Mouse (Mus musculus) retina, postnatal 7 days (tissue): Measurements from ENCODE around the gene Rtca.

Experiments
- DNase-seq: peaks from one replicate; pipeline ENCODE4 v3.0.0-alpha.2; 2012; ENCODE audit warnings: low read depth, low spot score

Rtca gene

GRCm38 (mm10) chr3:116476686-116477298, 31.2 kb downstream of the Rtca start:
- DNase-seq, result no peak

- no peak for DNase-seq
Observed at GRCm38 (mm10) chr3:116474602-116475001, 33.4 kb downstream of the Rtca start.

- DNase-seq, result no peak
Observed at GRCm38 (mm10) chr3:116465709-116466108, 42.3 kb downstream of the Rtca start.

GRCm38 (mm10) chr3:116464318-116464717, 43.7 kb downstream of the Rtca start:
- DNase-seq, result no peak

- DNase-seq, result no peak
Observed at GRCm38 (mm10) chr3:116461053-116461452, 47.0 kb downstream of the Rtca start.

- DNase-seq, result no peak
Observed at GRCm38 (mm10) chr3:116454529-116454928, 53.5 kb downstream of the Rtca start.

- DNase-seq, result no peak
Observed at GRCm38 (mm10) chr3:116450741-116451140, 57.3 kb downstream of the Rtca start.

GRCm38 (mm10) chr3:116444327-116444726, 63.7 kb downstream of the Rtca start:
- no peak for DNase-seq

GRCm38 (mm10) chr3:116442788-116443187, 65.2 kb downstream of the Rtca start:
- DNase-seq, result no peak

GRCm38 (mm10) chr3:116441518-116442205, 66.3 kb downstream of the Rtca start:
- no peak for DNase-seq

GRCm38 (mm10) chr3:116440066-116440997, 67.7 kb downstream of the Rtca start:
- DNase-seq, result no peak
